Mouse (Mus musculus): ENCODE measurements at regions not wholly inside any gene's neighbourhood (a gene's known extent, or its start where the extent isn't known, plus 50 kb on each side); places are given as distances from the start of the nearest gene placed in this dataset.
A peak's percentile ranks its signal among the peaks of the same experiment; 100 is the strongest.
"Not testable (repeated sequence)": the region's sequence is repeated elsewhere in the genome, so short reads cannot be mapped to it uniquely, and the experiment has no call there.

GRCm38 (mm10) chr3:149055077-149055476 lies 64.7 kb upstream of the Adgrl2 start:
- DNase-seq: no peak

GRCm38 (mm10) chr3:149052295-149052902 lies 62.0 kb upstream of the Adgrl2 start:
- DNase-seq: not testable (repeated sequence)

- no peak for DNase-seq
Measured at GRCm38 (mm10) chr3:149045343-149045742, 55.0 kb upstream of the Adgrl2 start.

- DNase-seq: peak in 1 of 2 experiments; percentile 7
Measured at GRCm38 (mm10) chr3:149043901-149044300, 53.5 kb upstream of the Adgrl2 start.

GRCm38 (mm10) chr3:149042527-149042926 lies 52.2 kb upstream of the Adgrl2 start:
- no peak for DNase-seq

- DNase-seq: no peak
Measured at GRCm38 (mm10) chr3:149041188-149041587, 50.8 kb upstream of the Adgrl2 start.
